Mouse (Mus musculus) thymus, adult 2 months (tissue): ENCODE data around the gene Qdpr.
A peak's percentile ranks its signal among the peaks of the same experiment; 100 is the strongest.

Experiments
- CTCF ChIP-seq: fragments of 200-500 bp; IDR thresholded peaks from 2 replicates; pipeline ENCODE4 v1.5.1; 2012; ENCODE audit warnings: mild to moderate bottlenecking, control low read depth, low read length, moderate library complexity, borderline replicate concordance; ENCODE audit not compliant: control insufficient read depth, poor library complexity, insufficient read depth; ENCODE audit errors: extremely low read depth
- POLR2A ChIP-seq: fragments of 200-500 bp; IDR thresholded peaks from 2 replicates; pipeline ENCODE4 v1.6.1; 2012; ENCODE audit warnings: mild to moderate bottlenecking, low read length, control low read depth, moderate library complexity; ENCODE audit not compliant: control insufficient read depth, poor library complexity, insufficient read depth; ENCODE audit errors: extremely low read depth

GRCm38 (mm10) chr5:45402632-45403031 is 47.4 kb downstream of the Qdpr start:
- TF ChIP-seq CTCF (peak; percentile 72; the same call in 1 of the 2 replicates), POLR2A (no peak)
